8 mouse cellular contexts compared by ENCODE assay signal in the genomic region with DNA sequence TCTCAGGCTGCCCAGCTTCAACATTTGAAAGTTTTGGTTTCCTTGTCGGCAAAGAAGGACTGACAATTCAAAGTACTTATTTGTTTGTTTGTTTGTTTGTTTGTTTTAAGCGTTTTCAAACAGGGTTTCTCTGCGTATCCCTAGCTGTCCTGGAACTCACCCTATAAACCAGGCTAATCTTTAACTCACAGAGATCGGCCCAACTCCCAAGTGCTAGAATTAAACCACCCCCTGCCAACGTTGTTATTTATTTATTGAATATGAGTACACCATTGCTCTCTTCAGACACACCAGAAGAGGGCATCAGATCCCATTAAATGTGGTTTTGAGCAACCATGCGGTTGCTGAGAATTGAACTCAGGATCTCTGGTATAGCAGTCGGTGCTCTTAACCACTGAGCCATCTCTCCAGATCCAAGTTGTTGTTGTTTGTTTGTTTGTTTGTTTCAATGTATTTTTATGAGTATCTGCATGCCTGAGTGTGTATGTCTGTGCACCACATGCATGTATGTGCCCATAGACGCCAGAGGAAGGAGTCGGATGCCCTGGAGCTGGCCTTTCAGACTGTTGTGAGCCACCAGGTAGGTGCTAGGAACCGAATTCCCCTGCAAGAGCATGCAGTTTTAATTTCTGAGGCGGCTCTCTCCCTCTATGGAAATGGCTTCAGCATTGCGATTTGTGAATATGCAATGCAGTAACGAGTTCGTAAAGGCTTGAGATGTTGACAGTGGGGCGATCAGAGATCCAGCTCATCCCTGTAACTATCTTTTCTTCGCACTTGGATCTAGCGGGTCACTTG. TPM values are rescaled to one million over a fixed set of nuclear protein-coding genes. Genes with fewer than 3 reads are reported as not detected.
DNase-seq lines count a peak whose midpoint lies in the region; ATAC-seq and TF ChIP-seq lines count a peak whose summit lies in the region.

Anapc7 (plus strand) TSS at position 423 of the 798 bp plus-strand sequence.

- peak; percentile 24; the same call in 1 of the 2 replicates for TF ChIP-seq CTCF in gastrocnemius, adult 2 months (IDR thresholded peaks at IDR 0.05)
- peak; percentile 50 for TF ChIP-seq CTCF in hindbrain, postnatal 0 days (IDR thresholded peaks at IDR 0.05; ENCODE audit: low read depth)

- H3K4me1 ChIP-seq in hindbrain, postnatal 0 days (ENCODE audit: insufficient read depth, low read length), result peaks cover 8% of the 10 kb centered on the region; the same call in 1 of the 2 replicates
- H3K4me1 ChIP-seq in liver, embryonic 15.5 days (replicated peaks), result peaks cover 28% of the 10 kb centered on the region
- peaks cover 12% of the 10 kb centered on the region; the same call in 1 of the 2 replicates for H3K4me1 ChIP-seq in stomach, embryonic 16.5 days (ENCODE audit: control insufficient read depth, insufficient read depth, low read length)

- H3K36me3 ChIP-seq in hindbrain, postnatal 0 days (ENCODE audit: insufficient read depth, low read length), result no peaks in the 10 kb centered on the region
- peaks cover 11% of the 10 kb centered on the region; the same call in 1 of the 2 replicates for H3K36me3 ChIP-seq in liver, embryonic 15.5 days (replicated peaks)
- no peaks in the 10 kb centered on the region for H3K36me3 ChIP-seq in stomach, embryonic 16.5 days (ENCODE audit: control insufficient read depth, insufficient read depth, low read length)

- H3K9me3 ChIP-seq in hindbrain, postnatal 0 days (ENCODE audit: low read length), result no peaks in the 10 kb centered on the region
- no peaks in the 10 kb centered on the region for H3K9me3 ChIP-seq in liver, embryonic 15.5 days (replicated peaks)
- no peaks in the 10 kb centered on the region for H3K9me3 ChIP-seq in stomach, embryonic 16.5 days (replicated peaks; ENCODE audit: control insufficient read depth, low read length)

- H3K27me3 ChIP-seq in hindbrain, postnatal 0 days (ENCODE audit: insufficient read depth, low read length), result no peaks in the 10 kb centered on the region
- no peaks in the 10 kb centered on the region for H3K27me3 ChIP-seq in liver, embryonic 15.5 days
- H3K27me3 ChIP-seq in stomach, embryonic 16.5 days (ENCODE audit: control insufficient read depth, insufficient read depth, low read length), result no peaks in the 10 kb centered on the region

- 20% methylated on average over 17 of the region's 17 CpGs for whole genome bisulfite sequencing in hindbrain, postnatal 0 days
- WGBS in liver, embryonic 15.5 days (ENCODE audit: insufficient replicate concordance), result 14% methylated on average over 17 of the region's 17 CpGs
- WGBS in stomach, embryonic 16.5 days, result 19% methylated on average over 17 of the region's 17 CpGs

- ATAC-seq in hindbrain, postnatal 0 days, result peak; percentile 46
- ATAC-seq in liver, embryonic 15.5 days (ENCODE audit: insufficient read depth), result 0 out of 2 replicates have a peak, but pooled peaks have one; percentile 10
- peak; percentile 48; the same call in 1 of the 2 replicates for ATAC-seq in stomach, embryonic 16.5 days (ENCODE audit: insufficient read depth, low FRiP score)

- intact Hi-C loops in gastrocnemius, adult 2 months (cut with DNase I), result loop anchor here (5.0 kb wide), 1 partner anchor 206 kb away; no protein-coding TSS in a partner anchor

- DNase-seq in left cerebral cortex, adult 18-20 months (ENCODE audit: low spot score in 2 of 2), result no peak
- no peak for DNase-seq in left cerebral cortex, adult 9 months (ENCODE audit: low spot score in 2 of 2)
- no peak for DNase-seq in adrenal gland, adult 8-10 months
- DNase-seq in gastrocnemius, adult 2 months, result no peak
- peak; percentile 23 for DNase-seq in hindbrain, postnatal 0 days (ENCODE audit: low spot score)
- DNase-seq in urinary bladder, postnatal 4 days (ENCODE audit: low spot score in 2 of 2), result no peak

- peak within 1 kb of the TSS; percentile 94 for H3K27ac ChIP-seq in gastrocnemius, adult 2 months
- H3K27ac ChIP-seq in hindbrain, postnatal 0 days, result peak within 1 kb of the TSS; percentile 88
- peak within 1 kb of the TSS; percentile 78 for H3K27ac ChIP-seq in liver, embryonic 15.5 days (replicated peaks)
- H3K27ac ChIP-seq in stomach, embryonic 16.5 days (ENCODE audit: low read length), result peak within 1 kb of the TSS; percentile 89

- H3K9ac ChIP-seq in hindbrain, postnatal 0 days (replicated peaks; ENCODE audit: low read length), result peak within 1 kb of the TSS; percentile 90
- peak within 1 kb of the TSS; percentile 91 for H3K9ac ChIP-seq in liver, embryonic 15.5 days
- peak within 1 kb of the TSS; percentile 96 for H3K9ac ChIP-seq in stomach, embryonic 16.5 days (ENCODE audit: low read length)

- peak within 1 kb of the TSS; percentile 87 for H3K4me2 ChIP-seq in hindbrain, postnatal 0 days (ENCODE audit: low read depth, low read length)
- H3K4me2 ChIP-seq in liver, embryonic 15.5 days, result peak within 1 kb of the TSS; percentile 94
- peak within 1 kb of the TSS; percentile 90 for H3K4me2 ChIP-seq in stomach, embryonic 16.5 days (ENCODE audit: low read depth, low read length)

- H3K4me3 ChIP-seq in gastrocnemius, adult 2 months, result peak within 1 kb of the TSS; percentile 89
- H3K4me3 ChIP-seq in hindbrain, postnatal 0 days (ENCODE audit: low read length), result peak within 1 kb of the TSS; percentile 94
- peak within 1 kb of the TSS; percentile 94 for H3K4me3 ChIP-seq in liver, embryonic 15.5 days (replicated peaks)
- H3K4me3 ChIP-seq in stomach, embryonic 16.5 days (replicated peaks; ENCODE audit: low read length), result peak within 1 kb of the TSS; percentile 97

RNA-seq across cellular contexts. Expression of gene Anapc7, which starts in this region (rescaled TPM):
- total RNA-seq in left cerebral cortex, adult 18-20 months (2021), result 10 to 100 TPM; 32.2 to 35.0 TPM
- total RNA-seq in adrenal gland, adult 8-10 months (2022), result 10 to 100 TPM; 49.1 to 59.5 (median 55.4) TPM
- 10 to 100 TPM; 14.3 to 16.8 TPM for total RNA-seq in gastrocnemius, adult 2 months (2021)
- 26.1 and 32.0 TPM in 2 replicates for total RNA-seq in hindbrain, postnatal 0 days (2014; rRNA removed)
- polyA plus RNA-seq in hindbrain, postnatal 0 days (2015; fragmentation: Nextera tagmentation; extraction: Ambion mirVana), result 44.0 and 44.6 TPM in 2 replicates
- 14.4 and 17.2 TPM in 2 replicates for polyA plus RNA-seq in liver, embryonic 15.5 days (2015; fragmentation: Nextera tagmentation; extraction: Ambion mirVana)
- polyA plus RNA-seq in stomach, embryonic 16.5 days (2015; fragmentation: Nextera tagmentation; extraction: Ambion mirVana), result 38.5 and 41.3 TPM in 2 replicates
